Mouse (Mus musculus) intestine, embryonic 15.5 days (tissue): ENCODE data around the gene Gng3. TPM values are rescaled to one million over a fixed set of nuclear protein-coding genes. Genes with fewer than 3 reads are reported as not detected.
"Not testable (repeated sequence)": the region's sequence is repeated elsewhere in the genome, so short reads cannot be mapped to it uniquely, and the experiment has no call there.

ENCODE experiments used
- ATAC-seq: fragments of 200-750 bp; cut with Nextera tagmentation; 2 replicates; pipeline ENCODE4 v1.8.0; 2017; ENCODE audit warnings: moderate TSS enrichment, moderate library complexity
- H3K27ac ChIP-seq: fragments of 300-500 bp; sonication (generic); 2 replicates; pipeline ENCODE4 v1.5.1; 2015; ENCODE audit warnings: mild to moderate bottlenecking, inconsistent platforms
- H3K27me3 ChIP-seq: fragments of 300-500 bp; sonication (generic); replicated peaks from 2 replicates; pipeline ENCODE4 v1.6.1; 2015; ENCODE audit warnings: inconsistent platforms
- H3K36me3 ChIP-seq: fragments of 300-500 bp; sonication (generic); 2 replicates; pipeline ENCODE4 v1.6.1; 2015; ENCODE audit warnings: inconsistent platforms
- H3K4me1 ChIP-seq: fragments of 300-500 bp; sonication (generic); replicated peaks from 2 replicates; pipeline ENCODE4 v1.6.1; 2015; ENCODE audit warnings: inconsistent platforms
- H3K4me2 ChIP-seq: fragments of 300-500 bp; sonication (generic); replicated peaks from 2 replicates; pipeline ENCODE4 v1.6.1; 2015; ENCODE audit warnings: mild to moderate bottlenecking, inconsistent platforms
- H3K4me3 ChIP-seq: fragments of 300-500 bp; sonication (generic); replicated peaks from 2 replicates; pipeline ENCODE4 v1.5.1; 2015; ENCODE audit warnings: inconsistent platforms
- H3K9ac ChIP-seq: fragments of 300-500 bp; sonication (generic); 2 replicates; pipeline ENCODE4 v1.6.1; 2015; ENCODE audit warnings: inconsistent platforms
- H3K9me3 ChIP-seq: fragments of 300-500 bp; sonication (generic); 2 replicates; pipeline ENCODE4 v1.6.1; 2016; ENCODE audit warnings: inconsistent platforms
- WGBS: fragments of 180-500 bp; shearing (Covaris S2); methylation state at CpG from one replicate; pipeline ENCODE4 v1.1.7; 2015; 5-methylcytosine and 5-hydroxymethylcytosine counted together
- polyA plus RNA-seq: library from polyadenylated mRNA; unstranded; fragments of >200 nt; fragmentation: Nextera tagmentation; extraction: Ambion mirVana; gene quantifications from 2 replicates; pipeline ENCODE4 v1.2.1, GENCODE M21; 2015

Gene Gng3
- polyA plus RNA-seq, 1 experiment from 2014 or later, result 16.0 TPM

DNA sequence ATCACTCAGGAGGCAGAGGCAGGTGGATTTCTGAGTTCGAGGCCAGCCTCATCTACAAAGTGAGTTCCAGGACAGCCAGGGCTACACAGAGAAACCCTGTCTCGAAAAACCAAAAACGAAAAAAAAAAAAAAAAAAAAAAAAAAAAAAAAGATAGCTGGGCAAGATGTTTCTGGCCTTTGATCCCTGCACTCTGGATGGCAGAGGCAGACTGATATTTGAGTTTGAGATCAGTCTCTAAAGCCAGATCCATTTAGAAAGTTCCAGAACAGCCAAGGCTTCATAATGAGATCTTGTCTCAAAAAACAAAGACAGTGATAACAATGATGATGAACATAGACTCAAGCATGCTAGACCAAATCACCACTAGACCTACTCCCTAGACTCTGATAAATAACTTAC, 31.4 kb upstream of the Gng3 start:
- not testable (repeated sequence) for H3K27ac ChIP-seq

GRCm38 (mm10) chr19:8864265-8864664, 25.3 kb upstream of the Gng3 start:
- no peaks in the 10 kb centered on the region for H3K9me3 ChIP-seq

More for the DNA sequence above, 31.4 kb upstream of the Gng3 start:
- not testable (repeated sequence) for H3K9ac ChIP-seq, H3K4me3 ChIP-seq, H3K4me1 ChIP-seq, ATAC-seq, H3K9me3 ChIP-seq, H3K27me3 ChIP-seq, H3K4me2 ChIP-seq
- H3K36me3 ChIP-seq, result peaks cover 13% of the 10 kb centered on the region
- 75% methylated on average over 3 of the region's 3 CpGs for WGBS

DNA sequence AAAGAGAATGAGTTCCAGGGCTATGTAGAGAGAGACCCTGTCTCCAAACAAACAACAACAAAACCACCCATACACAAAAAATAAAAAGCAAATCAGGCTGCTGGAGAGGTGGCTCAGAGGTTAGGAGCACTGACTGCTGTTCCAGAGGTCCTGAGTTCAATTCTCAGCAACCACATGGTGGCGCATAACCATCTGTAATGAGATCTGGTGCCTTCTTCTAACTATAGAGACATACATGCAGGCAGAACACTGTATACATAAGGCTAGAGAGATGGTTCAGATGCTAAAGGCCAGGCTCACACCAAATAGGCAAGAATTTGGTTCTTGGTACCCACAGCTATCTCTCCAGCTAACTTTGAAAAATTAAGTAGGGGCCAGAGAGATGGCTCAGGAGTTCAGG, 20.0 kb upstream of the Gng3 start:
- H3K4me2 ChIP-seq, result no peak overlapping the region
- no peaks in the 10 kb centered on the region for H3K9me3 ChIP-seq
- no peaks in the 10 kb centered on the region for H3K27me3 ChIP-seq
- 28% methylated on average over 1 of the region's 1 CpGs for WGBS
- no peak overlapping the region for H3K4me3 ChIP-seq
- no peaks in the 10 kb centered on the region for H3K36me3 ChIP-seq
- H3K4me1 ChIP-seq, result no peaks in the 10 kb centered on the region
- ATAC-seq, result no peak
- H3K27ac ChIP-seq, result no peak overlapping the region
- no peak overlapping the region for H3K9ac ChIP-seq

More at GRCm38 (mm10) chr19:8864265-8864664, 25.3 kb upstream of the Gng3 start:
- no peak for ATAC-seq
- Histone ChIP-seq H3K4me2 (no peak overlapping the region), H3K27ac (no peak overlapping the region), H3K36me3 (no peaks in the 10 kb centered on the region), H3K4me3 (no peak overlapping the region), H3K4me1 (no peaks in the 10 kb centered on the region), H3K9ac (no peak overlapping the region), H3K27me3 (no peaks in the 10 kb centered on the region)
- WGBS, result 85% methylated on average over 6 of the region's 6 CpGs

GRCm38 (mm10) chr19:8857689-8858088, 18.7 kb upstream of the Gng3 start:
- no peak overlapping the region for H3K4me3 ChIP-seq
- no peaks in the 10 kb centered on the region for H3K27me3 ChIP-seq
- ATAC-seq, result peak; percentile 67; the same call in 1 of the 2 replicates
- no peak overlapping the region for H3K9ac ChIP-seq
- no peak overlapping the region for H3K27ac ChIP-seq
- H3K36me3 ChIP-seq, result no peaks in the 10 kb centered on the region
- H3K4me1 ChIP-seq, result no peaks in the 10 kb centered on the region
- no peaks in the 10 kb centered on the region for H3K9me3 ChIP-seq
- no peak overlapping the region for H3K4me2 ChIP-seq
- 40% methylated on average over 4 of the region's 4 CpGs for WGBS

DNA sequence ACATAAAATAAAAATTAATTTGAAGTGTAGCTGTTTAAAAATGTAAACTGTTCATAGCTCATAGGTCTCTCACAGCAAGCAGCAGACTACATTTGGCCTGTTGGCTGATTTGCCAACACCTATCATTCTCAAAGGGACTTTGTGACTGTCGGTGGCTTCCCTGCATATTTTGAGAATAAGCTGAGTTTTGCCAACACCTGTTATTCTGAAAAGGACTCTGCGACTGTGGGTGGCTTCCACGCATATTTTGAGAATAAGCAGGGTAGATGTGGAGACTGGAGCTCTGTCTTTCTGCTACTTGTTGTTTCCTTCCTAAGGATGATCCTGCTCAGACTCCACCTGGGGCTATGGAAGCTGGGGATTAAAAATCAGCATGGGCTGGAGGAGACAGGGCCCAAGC, 14.1 kb upstream of the Gng3 start:
- Histone ChIP-seq H3K9ac (no peak overlapping the region), H3K36me3 (no peaks in the 10 kb centered on the region), H3K4me1 (peaks cover 13% of the 10 kb centered on the region; the same call in 1 of the 2 replicates), H3K4me3 (no peak overlapping the region), H3K9me3 (no peaks in the 10 kb centered on the region), H3K27me3 (no peaks in the 10 kb centered on the region), H3K27ac (no peak overlapping the region), H3K4me2 (no peak overlapping the region)
- ATAC-seq, result no peak
- 83% methylated on average over 3 of the region's 3 CpGs for WGBS

- no peak overlapping the region for H3K4me3 ChIP-seq
- 51% methylated on average over 10 of the region's 10 CpGs for WGBS
- no peaks in the 10 kb centered on the region for H3K9me3 ChIP-seq
- no peak for ATAC-seq
- no peaks in the 10 kb centered on the region for H3K36me3 ChIP-seq
- H3K27ac ChIP-seq, result no peak overlapping the region
- peaks cover 13% of the 10 kb centered on the region; the same call in 1 of the 2 replicates for H3K4me1 ChIP-seq
- no peaks in the 10 kb centered on the region for H3K27me3 ChIP-seq
- H3K9ac ChIP-seq, result no peak overlapping the region
- no peak overlapping the region for H3K4me2 ChIP-seq
Measured at GRCm38 (mm10) chr19:8852236-8852928, 13.4 kb upstream of the Gng3 start.

DNA sequence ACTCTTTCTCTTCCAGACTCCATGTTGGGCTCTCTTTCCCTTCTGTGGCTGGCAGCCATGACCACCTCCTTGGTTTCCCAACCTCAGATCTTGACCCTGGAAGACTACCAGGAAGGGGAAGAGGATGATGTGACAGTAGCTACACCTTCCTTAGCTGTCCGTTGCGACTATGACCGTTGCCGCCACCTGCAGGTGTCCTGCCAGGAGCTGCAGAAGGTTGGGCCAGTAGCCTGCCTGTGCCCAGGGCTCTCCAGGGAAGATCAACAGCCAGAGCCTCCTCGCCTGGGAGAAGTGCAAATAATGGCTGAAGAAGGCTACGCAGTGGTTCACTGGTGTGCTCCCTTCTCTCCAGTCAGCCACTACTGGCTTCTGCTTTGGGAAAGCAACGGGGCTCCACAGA, 12.6 kb upstream of the Gng3 start:
- Histone ChIP-seq H3K9me3 (no peaks in the 10 kb centered on the region), H3K27ac (no peak overlapping the region), H3K36me3 (peaks cover under 1% of the 10 kb centered on the region; the same call in 1 of the 2 replicates), H3K27me3 (no peaks in the 10 kb centered on the region), H3K4me1 (peaks cover 13% of the 10 kb centered on the region; the same call in 1 of the 2 replicates), H3K4me3 (no peak overlapping the region), H3K4me2 (no peak overlapping the region), H3K9ac (no peak overlapping the region)
- no peak for ATAC-seq
- 44% methylated on average over 7 of the region's 7 CpGs for WGBS

GRCm38 (mm10) chr19:8850402-8850901, 11.5 kb upstream of the Gng3 start, which contains the start of gene Lrrn4cl:
Gene Lrrn4cl (plus strand): TSS chr19:8850768.
- H3K4me3 ChIP-seq, result no peak within 1 kb of the TSS
- H3K9me3 ChIP-seq, result no peaks in the 10 kb centered on the region
- H3K27ac ChIP-seq, result 0 out of 2 replicates have a peak within 1 kb of the TSS, but pooled peaks have one; percentile 28
- H3K27me3 ChIP-seq, result no peaks in the 10 kb centered on the region
- peaks cover 13% of the 10 kb centered on the region; the same call in 1 of the 2 replicates for H3K4me1 ChIP-seq
- WGBS, result 20% methylated on average over 7 of the region's 7 CpGs
- H3K36me3 ChIP-seq, result peaks cover 8% of the 10 kb centered on the region; the same call in 1 of the 2 replicates
- peak within 1 kb of the TSS; percentile 22; the same call in 1 of the 2 replicates for H3K4me2 ChIP-seq
- peak; percentile 89 for ATAC-seq
- no peak within 1 kb of the TSS for H3K9ac ChIP-seq

DNA sequence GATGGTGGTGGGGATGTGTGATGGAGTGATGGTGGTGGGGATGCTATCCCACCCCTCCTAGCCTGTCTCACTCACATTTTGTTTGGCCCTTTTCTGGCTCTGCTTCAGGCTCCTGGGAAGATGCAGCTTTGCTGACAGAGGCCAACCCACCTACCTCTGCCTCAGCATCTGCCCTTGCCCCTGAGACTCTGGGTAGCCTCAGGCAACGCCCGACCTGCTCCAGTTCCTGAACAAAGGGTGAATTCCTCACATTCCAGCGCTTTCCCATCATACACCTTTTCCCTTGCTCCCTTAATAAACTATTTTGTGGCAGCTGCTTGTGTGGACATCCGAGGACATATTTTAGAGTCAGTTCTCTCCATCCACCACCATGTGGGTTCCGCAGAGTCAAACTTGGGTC, 9.4 kb upstream of the Gng3 start:
- Histone ChIP-seq H3K4me2 (no peak overlapping the region), H3K9me3 (no peaks in the 10 kb centered on the region), H3K27ac (no peak overlapping the region), H3K27me3 (no peaks in the 10 kb centered on the region), H3K36me3 (peaks cover 8% of the 10 kb centered on the region; the same call in 1 of the 2 replicates), H3K4me3 (no peak overlapping the region), H3K4me1 (peaks cover 13% of the 10 kb centered on the region; the same call in 1 of the 2 replicates), H3K9ac (no peak overlapping the region)
- ATAC-seq, result no peak
- WGBS, result 63% methylated on average over 5 of the region's 5 CpGs

GRCm38 (mm10) chr19:8844371-8845129, 5.6 kb upstream of the Gng3 start:
- no peak for ATAC-seq
- Histone ChIP-seq H3K27me3 (no peaks in the 10 kb centered on the region), H3K9ac (no peak overlapping the region), H3K4me1 (peaks cover 3% of the 10 kb centered on the region; the same call in 1 of the 2 replicates), H3K27ac (no peak overlapping the region), H3K9me3 (no peaks in the 10 kb centered on the region), H3K4me2 (no peak overlapping the region), H3K36me3 (peaks cover 8% of the 10 kb centered on the region; the same call in 1 of the 2 replicates), H3K4me3 (no peak overlapping the region)
- WGBS, result 63% methylated on average over 5 of the region's 5 CpGs

DNA sequence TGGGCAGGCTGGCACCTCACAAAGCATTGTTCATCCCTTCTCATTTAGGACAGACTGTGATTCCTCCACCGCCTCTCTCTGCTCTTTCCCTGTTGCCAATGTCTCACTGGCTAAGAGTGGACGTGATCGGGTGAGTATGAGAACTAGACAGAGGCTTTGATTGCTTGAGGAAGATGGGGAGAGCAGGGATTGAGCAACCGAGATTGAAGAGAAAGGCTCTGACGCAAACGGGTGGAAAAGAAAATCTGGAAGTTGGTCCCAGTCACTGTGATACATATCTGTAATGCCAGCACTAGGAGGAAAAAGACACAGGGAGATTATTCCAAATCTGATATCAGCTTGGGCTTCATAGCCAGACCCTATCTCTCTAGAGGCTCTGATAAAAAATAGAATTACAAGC, 4.0 kb upstream of the Gng3 start:
- whole genome bisulfite sequencing, result 83% methylated on average over 6 of the region's 6 CpGs

DNA sequence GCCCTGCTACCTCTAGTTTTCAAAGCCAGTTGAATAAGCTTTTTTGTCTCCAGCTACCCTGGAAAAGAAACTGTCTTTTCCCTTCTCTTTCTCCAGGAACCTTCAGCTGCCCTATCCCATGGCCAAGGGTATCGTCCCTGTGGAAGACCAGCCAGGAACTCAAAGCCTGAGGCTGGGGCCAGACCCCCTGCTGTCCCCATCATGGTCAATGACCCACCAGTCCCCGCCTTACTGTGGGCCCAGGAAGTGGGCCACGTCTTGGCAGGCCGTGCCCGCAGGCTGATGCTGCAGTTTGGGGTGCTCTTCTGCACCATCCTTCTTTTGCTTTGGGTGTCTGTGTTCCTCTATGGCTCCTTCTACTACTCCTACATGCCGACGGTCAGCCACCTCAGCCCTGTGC, 2.0 kb upstream of the Gng3 start:
- Histone ChIP-seq H3K4me1 (peaks cover 12% of the 10 kb centered on the region), H3K9me3 (no peaks in the 10 kb centered on the region), H3K4me3 (peak overlapping the region; percentile 50), H3K27ac (no peak overlapping the region), H3K4me2 (peak overlapping the region; percentile 88), H3K27me3 (no peaks in the 10 kb centered on the region), H3K36me3 (peaks cover 3% of the 10 kb centered on the region; the same call in 1 of the 2 replicates), H3K9ac (peak overlapping the region; percentile 62)
- 90% methylated on average over 7 of the region's 7 CpGs for WGBS
- ATAC-seq, result no peak

More for the DNA sequence above, 4.0 kb upstream of the Gng3 start:
- no peak overlapping the region for H3K4me3 ChIP-seq
- no peaks in the 10 kb centered on the region for H3K27me3 ChIP-seq
- peaks cover 8% of the 10 kb centered on the region; the same call in 1 of the 2 replicates for H3K36me3 ChIP-seq
- peaks cover 8% of the 10 kb centered on the region for H3K4me1 ChIP-seq
- no peak overlapping the region for H3K4me2 ChIP-seq
- 0 out of 2 replicates have a peak overlapping the region, but pooled peaks have one; percentile 1 for H3K9ac ChIP-seq
- H3K9me3 ChIP-seq, result no peaks in the 10 kb centered on the region
- no peak for ATAC-seq
- H3K27ac ChIP-seq, result no peak overlapping the region
